Mouse (Mus musculus) forebrain, embryonic 16.5 days (tissue): ENCODE data around the gene Tbrg4. TPM values are rescaled to one million over a fixed set of nuclear protein-coding genes. Genes with fewer than 3 reads are reported as not detected.
A peak's percentile ranks its signal among the peaks of the same experiment; 100 is the strongest.

Source experiments
- ATAC-seq: fragments of 200-750 bp; cut with Nextera tagmentation; 2 replicates; pipeline ENCODE4 v1.8.0; 2017; ENCODE audit warnings: mild to moderate bottlenecking, moderate library complexity
- H3K27ac ChIP-seq: fragments of 300-500 bp; sonication (generic); 2 replicates; pipeline ENCODE4 v1.5.1; 2014; ENCODE audit warnings: low read length, control low read depth
- H3K27me3 ChIP-seq: fragments of 300-500 bp; sonication (generic); replicated peaks from 2 replicates; pipeline ENCODE4 v1.6.1; 2014; ENCODE audit warnings: low read length; ENCODE audit not compliant: control insufficient read depth, insufficient read depth
- H3K36me3 ChIP-seq: fragments of 300-500 bp; sonication (generic); 2 replicates; pipeline ENCODE4 v1.6.1; 2014; ENCODE audit not compliant: control insufficient read depth, insufficient read depth
- H3K4me1 ChIP-seq: fragments of 300-500 bp; sonication (generic); replicated peaks from 2 replicates; pipeline ENCODE4 v1.6.1; 2014; ENCODE audit warnings: low read length; ENCODE audit not compliant: control insufficient read depth, insufficient read depth
- H3K4me2 ChIP-seq: fragments of 300-500 bp; sonication (generic); 2 replicates; pipeline ENCODE4 v1.6.1; 2014; ENCODE audit warnings: mild to moderate bottlenecking, low read length, control low read depth
- H3K4me3 ChIP-seq: fragments of 300-500 bp; sonication (generic); replicated peaks from 2 replicates; pipeline ENCODE4 v1.5.1; 2014; ENCODE audit warnings: mild to moderate bottlenecking, low read length, control low read depth
- H3K9ac ChIP-seq: fragments of 300-500 bp; sonication (generic); replicated peaks from 2 replicates; pipeline ENCODE4 v1.6.1; 2014; ENCODE audit warnings: low read depth, low read length, control low read depth
- H3K9me3 ChIP-seq: fragments of 300-500 bp; sonication (generic); 2 replicates; pipeline ENCODE4 v1.6.1; 2016; ENCODE audit warnings: low read length; ENCODE audit not compliant: control insufficient read depth
- WGBS: fragments of 180-500 bp; shearing (Covaris S2); extraction: QIAGEN DNeasy Blood & Tissue Kit; methylation state at CpG from one replicate; pipeline ENCODE4 v1.1.7; 2014; 5-methylcytosine and 5-hydroxymethylcytosine counted together
- polyA plus RNA-seq: library from polyadenylated mRNA; unstranded; fragments of >200 nt; fragmentation: Nextera tagmentation; extraction: Ambion mirVana; gene quantifications from 2 replicates; pipeline ENCODE4 v1.2.1, GENCODE M21; 2015

Tbrg4 gene
- polyA plus RNA-seq, 1 experiment from 2014 or later, result 32.2 TPM

GRCm38 (mm10) chr11:6588295-6588694 is 37.6 kb downstream of the Tbrg4 start:
- Histone ChIP-seq H3K27ac (no peak overlapping the region), H3K27me3 (no peaks in the 10 kb centered on the region), H3K9ac (no peak overlapping the region), H3K4me3 (no peak overlapping the region), H3K9me3 (no peaks in the 10 kb centered on the region), H3K4me1 (no peaks in the 10 kb centered on the region), H3K4me2 (no peak overlapping the region), H3K36me3 (peaks cover 10% of the 10 kb centered on the region)
- ATAC-seq, result no peak
- 89% methylated on average over 7 of the region's 7 CpGs for WGBS

DNA sequence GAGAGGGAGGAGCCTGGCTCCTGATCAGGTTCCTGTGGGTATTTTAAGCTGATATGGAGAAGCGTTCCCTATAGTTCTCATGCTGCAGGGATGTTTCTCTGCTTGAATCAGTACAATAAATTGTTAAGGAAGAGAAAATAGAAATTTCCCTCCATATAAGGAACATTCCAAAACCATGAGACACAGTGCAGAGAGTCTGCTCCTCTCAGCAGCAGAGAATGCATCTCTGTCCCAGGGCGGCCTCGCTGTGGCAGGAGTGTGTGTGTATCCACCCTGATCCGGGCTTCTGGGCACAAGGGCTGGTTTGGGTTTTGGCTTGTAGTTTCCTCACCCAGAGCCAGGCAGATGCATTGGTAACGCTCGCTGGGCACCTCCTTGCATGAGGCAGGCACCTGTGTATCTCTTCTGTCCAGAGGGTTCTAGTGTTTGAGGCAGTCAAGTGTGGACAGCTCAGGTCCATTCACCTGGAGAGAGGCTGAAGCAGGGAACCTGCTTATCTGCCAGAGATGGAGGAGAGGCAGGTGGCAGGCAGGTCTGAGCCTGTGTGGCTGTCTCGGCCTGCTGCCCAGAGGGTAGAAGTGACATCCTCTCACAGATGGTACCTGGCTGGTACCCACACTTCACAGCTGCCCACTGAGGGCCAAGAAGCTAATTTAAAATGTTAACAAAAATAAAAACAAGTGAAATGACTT is 38.5 kb downstream of the Tbrg4 start:
- Histone ChIP-seq H3K9ac (no peak overlapping the region), H3K4me2 (no peak overlapping the region), H3K27me3 (no peaks in the 10 kb centered on the region), H3K36me3 (peaks cover 8% of the 10 kb centered on the region), H3K4me1 (no peaks in the 10 kb centered on the region), H3K9me3 (no peaks in the 10 kb centered on the region), H3K27ac (no peak overlapping the region), H3K4me3 (no peak overlapping the region)
- WGBS, result 92% methylated on average over 7 of the region's 7 CpGs
- no peak for ATAC-seq

GRCm38 (mm10) chr11:6586660-6587059 is 39.2 kb downstream of the Tbrg4 start:
- Histone ChIP-seq H3K4me2 (no peak overlapping the region), H3K4me3 (no peak overlapping the region), H3K4me1 (no peaks in the 10 kb centered on the region), H3K9ac (no peak overlapping the region), H3K9me3 (no peaks in the 10 kb centered on the region), H3K36me3 (peaks cover 4% of the 10 kb centered on the region), H3K27ac (no peak overlapping the region), H3K27me3 (no peaks in the 10 kb centered on the region)
- 90% methylated on average over 3 of the region's 3 CpGs for WGBS
- no peak for ATAC-seq

- no peaks in the 10 kb centered on the region for H3K9me3 ChIP-seq
- H3K36me3 ChIP-seq, result peaks cover 2% of the 10 kb centered on the region
- no peak overlapping the region for H3K4me3 ChIP-seq
- no peaks in the 10 kb centered on the region for H3K4me1 ChIP-seq
- H3K27ac ChIP-seq, result no peak overlapping the region
- WGBS, result 90% methylated on average over 8 of the region's 8 CpGs
- H3K9ac ChIP-seq, result no peak overlapping the region
- H3K4me2 ChIP-seq, result no peak overlapping the region
- no peaks in the 10 kb centered on the region for H3K27me3 ChIP-seq
- no peak for ATAC-seq
Measured at GRCm38 (mm10) chr11:6585748-6586147, 40.1 kb downstream of the Tbrg4 start.

DNA sequence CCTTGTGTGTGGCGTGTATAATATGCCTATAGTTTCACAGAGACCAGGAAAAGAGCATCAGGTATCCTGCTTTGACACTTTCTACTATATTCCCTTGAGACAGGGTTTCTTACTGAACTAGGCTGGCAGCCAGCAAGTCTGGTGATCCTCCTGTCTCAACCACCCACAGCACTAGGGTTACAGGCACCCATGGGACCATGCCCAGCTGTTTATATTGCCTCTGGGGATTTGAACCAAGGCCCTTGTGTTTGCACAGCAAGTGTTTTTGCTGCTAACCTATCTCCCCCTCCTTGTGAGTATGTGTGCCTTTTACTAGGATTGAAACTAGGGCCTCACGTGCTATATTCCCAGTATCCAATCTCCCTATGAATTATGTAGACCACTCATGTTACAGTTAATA is 44.3 kb downstream of the Tbrg4 start:
- no peak for ATAC-seq
- no peaks in the 10 kb centered on the region for H3K4me1 ChIP-seq
- H3K27ac ChIP-seq, result no peak overlapping the region
- H3K36me3 ChIP-seq, result no peaks in the 10 kb centered on the region; the same call in 1 of the 2 replicates
- no peaks in the 10 kb centered on the region for H3K9me3 ChIP-seq
- no peak overlapping the region for H3K4me3 ChIP-seq
- H3K9ac ChIP-seq, result no peak overlapping the region
- H3K4me2 ChIP-seq, result no peak overlapping the region
- WGBS, result 89% methylated on average over 2 of the region's 2 CpGs
- no peaks in the 10 kb centered on the region for H3K27me3 ChIP-seq

DNA sequence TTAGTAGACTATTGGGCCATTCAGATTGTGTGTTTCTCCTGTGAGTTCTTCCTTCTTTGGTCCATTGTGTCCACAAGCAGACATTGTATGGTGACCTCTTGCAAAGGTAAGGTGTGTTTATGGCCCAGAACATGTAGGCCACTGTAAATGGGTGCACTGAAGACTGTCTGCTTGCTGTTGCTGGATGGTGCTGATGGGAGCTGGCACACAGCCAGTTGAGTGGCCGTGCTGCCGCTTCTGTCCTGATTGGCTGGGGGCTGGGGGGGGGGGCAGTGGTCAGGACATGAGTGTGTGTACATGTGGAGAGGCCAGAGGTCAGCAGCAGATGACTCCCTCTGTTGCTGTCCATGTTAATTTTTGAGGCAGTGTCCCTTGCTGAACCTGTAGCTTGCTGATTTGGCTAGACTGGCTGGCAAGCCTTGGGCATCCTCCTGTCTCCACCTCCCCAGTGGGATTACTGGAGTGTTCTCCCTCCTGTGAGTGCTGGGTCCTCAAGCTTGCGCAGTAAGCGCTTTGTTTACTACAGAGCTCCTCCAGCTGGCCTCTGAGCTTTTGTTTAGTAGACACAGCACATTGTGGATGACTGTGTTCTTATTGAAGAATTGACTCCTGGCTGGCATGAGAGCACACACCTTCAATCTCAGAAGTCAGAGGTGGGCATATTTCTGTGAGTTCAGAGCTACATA is 45.7 kb downstream of the Tbrg4 start:
- whole genome bisulfite sequencing, result 47% methylated on average over 4 of the region's 4 CpGs
- no peaks in the 10 kb centered on the region for H3K4me1 ChIP-seq
- no peaks in the 10 kb centered on the region for H3K27me3 ChIP-seq
- no peak overlapping the region for H3K27ac ChIP-seq
- no peaks in the 10 kb centered on the region; the same call in 1 of the 2 replicates for H3K36me3 ChIP-seq
- H3K9me3 ChIP-seq, result no peaks in the 10 kb centered on the region
- H3K4me2 ChIP-seq, result no peak overlapping the region
- ATAC-seq, result 0 out of 2 replicates have a peak, but pooled peaks have one; percentile 45
- H3K4me3 ChIP-seq, result no peak overlapping the region
- no peak overlapping the region for H3K9ac ChIP-seq

- no peak for ATAC-seq
- Histone ChIP-seq H3K9me3 (no peaks in the 10 kb centered on the region), H3K9ac (no peak overlapping the region), H3K4me2 (no peak overlapping the region), H3K27ac (no peak overlapping the region), H3K27me3 (no peaks in the 10 kb centered on the region), H3K4me3 (no peak overlapping the region), H3K4me1 (no peaks in the 10 kb centered on the region), H3K36me3 (no peaks in the 10 kb centered on the region; the same call in 1 of the 2 replicates)
- WGBS, result 92% methylated on average over 7 of the region's 7 CpGs
Measured at GRCm38 (mm10) chr11:6579361-6579760, 46.5 kb downstream of the Tbrg4 start.

GRCm38 (mm10) chr11:6576151-6576550 is 49.7 kb downstream of the Tbrg4 start:
- Histone ChIP-seq H3K36me3 (no peaks in the 10 kb centered on the region; the same call in 1 of the 2 replicates), H3K27ac (no peak overlapping the region), H3K9me3 (no peaks in the 10 kb centered on the region), H3K4me1 (no peaks in the 10 kb centered on the region), H3K4me3 (no peak overlapping the region), H3K27me3 (no peaks in the 10 kb centered on the region), H3K9ac (no peak overlapping the region), H3K4me2 (no peak overlapping the region)
- WGBS, result 87% methylated on average over 3 of the region's 3 CpGs
- no peak for ATAC-seq

DNA sequence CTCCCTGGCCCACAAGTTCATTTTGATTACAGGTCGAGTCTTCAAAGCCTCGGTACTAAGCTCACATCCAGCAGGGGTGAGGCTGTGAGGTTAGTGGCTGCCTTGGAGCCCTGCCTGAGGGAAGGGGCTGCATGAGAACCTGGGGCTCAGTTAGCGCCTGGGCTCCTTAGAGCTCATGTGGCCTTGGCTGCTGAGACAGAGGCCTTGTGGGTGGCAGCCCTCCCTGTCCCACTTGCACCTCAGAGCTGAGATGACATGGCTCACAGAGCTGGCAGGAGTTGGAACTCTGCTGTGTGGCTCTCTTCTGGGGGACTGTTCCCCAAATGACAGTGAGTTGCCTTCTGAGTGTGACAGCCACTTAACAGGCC is 56.5 kb downstream of the Tbrg4 start:
- 41% methylated on average over 3 of the region's 3 CpGs for WGBS
- H3K36me3 ChIP-seq, result no peaks in the 10 kb centered on the region
- H3K4me3 ChIP-seq, result no peak overlapping the region
- peak; percentile 6 for ATAC-seq
- H3K4me1 ChIP-seq, result peaks cover 14% of the 10 kb centered on the region
- no peak overlapping the region for H3K9ac ChIP-seq
- no peak overlapping the region for H3K4me2 ChIP-seq
- H3K27ac ChIP-seq, result peak overlapping the region; percentile 16
- H3K9me3 ChIP-seq, result no peaks in the 10 kb centered on the region
- no peaks in the 10 kb centered on the region for H3K27me3 ChIP-seq
